In the genomic region with DNA sequence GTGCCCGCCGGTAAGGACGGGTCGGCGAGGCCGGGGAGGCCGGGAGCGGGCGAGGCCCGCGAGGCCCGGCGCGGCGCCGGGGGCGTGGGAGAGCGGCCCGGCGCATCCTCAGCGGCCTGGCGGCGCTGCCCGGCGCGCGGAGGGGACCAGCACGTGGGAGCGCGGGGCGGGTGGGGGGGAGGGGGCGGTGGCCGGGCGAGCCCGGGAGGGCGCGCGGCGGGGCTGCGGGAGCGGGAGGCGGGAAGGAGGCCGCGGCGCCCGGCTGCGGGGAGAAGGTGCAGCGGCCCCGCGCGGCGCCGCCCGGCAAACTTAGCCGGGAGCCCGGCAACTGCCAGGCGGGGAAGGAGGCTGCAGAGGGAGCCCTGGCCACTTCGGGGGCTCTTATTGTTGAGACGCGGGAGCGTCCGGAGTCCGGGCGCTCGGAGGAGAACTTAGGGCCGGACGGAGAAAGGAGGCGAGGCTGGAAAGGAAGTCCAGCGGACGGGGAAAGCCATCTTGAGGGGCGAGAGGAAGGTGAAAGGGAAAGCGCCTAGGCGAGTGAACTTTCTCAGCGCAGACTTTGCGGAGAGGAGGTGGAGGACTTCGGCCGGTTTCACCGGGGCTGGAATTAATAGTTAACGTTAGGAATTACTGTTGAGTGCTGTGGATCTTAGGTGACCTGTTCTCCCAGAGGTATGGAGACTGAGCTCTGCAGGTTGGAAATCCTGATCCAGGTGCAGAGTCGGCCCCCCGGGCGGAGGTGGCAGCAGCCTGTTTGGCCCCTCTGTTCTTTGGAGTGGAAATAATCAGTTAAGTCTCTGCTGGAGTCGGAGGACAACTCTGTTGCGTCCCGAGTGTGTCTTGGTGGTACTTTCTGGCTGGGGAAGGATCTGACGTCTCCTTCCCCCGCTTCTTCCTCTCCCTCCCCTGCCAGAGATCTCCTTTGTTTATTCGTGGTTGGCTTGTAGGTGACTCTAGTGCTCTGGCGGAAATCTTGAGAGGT, we compare ENCODE assay signal across 1 mouse cellular context.
TF ChIP-seq lines count a peak whose summit lies in the region.

No protein-coding gene starts in this region.

TF ChIP-seq in MEL, 35 proteins besides CTCF, POLR2A, EP300 and RAD21 (continued from another document):
- TF ChIP-seq NELFE (IDR thresholded peaks at IDR 0.05; ENCODE audit: low read depth, low read length) = peak; percentile 42; the same call in 1 of the 2 replicates
